Mouse (Mus musculus) forebrain, embryonic 14.5 days (tissue): ENCODE measurements around the gene Ambra1. TPM values are rescaled to one million over a fixed set of nuclear protein-coding genes. Genes with fewer than 3 reads are reported as not detected.

ENCODE experiments used
- ATAC-seq: fragments of 200-750 bp; cut with Nextera tagmentation; 2 replicates; pipeline ENCODE4 v1.8.0; 2017; ENCODE audit warnings: mild to moderate bottlenecking, moderate library complexity
- DNase-seq: peaks from one replicate; pipeline ENCODE4 v3.0.0-alpha.2; 2015; ENCODE audit warnings: low spot score
- H3K27ac ChIP-seq: fragments of 300-500 bp; sonication (generic); 2 replicates; pipeline ENCODE4 v1.5.1; 2014; ENCODE audit warnings: low read depth, mild to moderate bottlenecking, control low read depth, low read length, moderate library complexity
- H3K27me3 ChIP-seq: fragments of 300-500 bp; sonication (generic); replicated peaks from 2 replicates; pipeline ENCODE4 v1.6.1; 2014; ENCODE audit warnings: low read length, control low read depth, mixed read lengths; ENCODE audit not compliant: control insufficient read depth, insufficient read depth
- H3K36me3 ChIP-seq: fragments of 300-500 bp; sonication (generic); 2 replicates; pipeline ENCODE4 v1.6.1; 2014; ENCODE audit warnings: low read length, control low read depth; ENCODE audit not compliant: control insufficient read depth, insufficient read depth
- H3K4me1 ChIP-seq: fragments of 300-500 bp; sonication (generic); 2 replicates; pipeline ENCODE4 v1.6.1; 2014; ENCODE audit warnings: antibody characterized with exemption, low read length, control low read depth; ENCODE audit not compliant: control insufficient read depth, insufficient read depth
- H3K4me2 ChIP-seq: fragments of 300-500 bp; sonication (generic); 2 replicates; pipeline ENCODE4 v1.6.1; 2014; ENCODE audit warnings: mild to moderate bottlenecking, control low read depth, low read length
- H3K4me3 ChIP-seq: fragments of 300-500 bp; sonication (generic); 2 replicates; pipeline ENCODE4 v1.5.1; 2014; ENCODE audit warnings: low read depth, low read length, control low read depth
- H3K9ac ChIP-seq: fragments of 300-500 bp; sonication (generic); 2 replicates; pipeline ENCODE4 v1.6.1; 2014; ENCODE audit warnings: mild to moderate bottlenecking, low read length, control low read depth, moderate library complexity
- H3K9me3 ChIP-seq: fragments of 300-500 bp; sonication (generic); replicated peaks from 2 replicates; pipeline ENCODE4 v1.6.1; 2016; ENCODE audit warnings: low read length, control low read depth, mixed read lengths; ENCODE audit not compliant: control insufficient read depth
- WGBS: fragments of 180-500 bp; shearing (Covaris S2); extraction: QIAGEN DNeasy Blood & Tissue Kit; methylation state at CpG from one replicate; pipeline ENCODE4 v1.1.7; 2014; 5-methylcytosine and 5-hydroxymethylcytosine counted together
- polyA plus RNA-seq: library from polyadenylated mRNA; unstranded; fragments of >200 nt; fragmentation: Nextera tagmentation; extraction: Ambion mirVana; gene quantifications from 2 replicates; pipeline ENCODE4 v1.2.1, GENCODE M21; 2014

The Ambra1 gene
- polyA plus RNA-seq, 1 experiment from 2014 or later = 14.8 TPM

- Histone ChIP-seq H3K9ac (no peak overlapping the region), H3K4me2 (no peak overlapping the region), H3K9me3 (no peaks in the 10 kb centered on the region), H3K36me3 (peaks cover 9% of the 10 kb centered on the region), H3K4me3 (no peak overlapping the region), H3K27me3 (no peaks in the 10 kb centered on the region), H3K4me1 (no peaks in the 10 kb centered on the region), H3K27ac (no peak overlapping the region)
- ATAC-seq (no peak), DNase-seq (no peak)
Observed at GRCm38 (mm10) chr2:91897968-91898367, 168.0 kb downstream of the Ambra1 start.

GRCm38 (mm10) chr2:91899141-91899540 is 169.2 kb downstream of the Ambra1 start:
- no peak for ATAC-seq
- Histone ChIP-seq H3K36me3 (peaks cover 9% of the 10 kb centered on the region), H3K27me3 (no peaks in the 10 kb centered on the region), H3K4me3 (no peak overlapping the region), H3K27ac (no peak overlapping the region), H3K9me3 (no peaks in the 10 kb centered on the region), H3K9ac (no peak overlapping the region), H3K4me1 (peaks cover 3% of the 10 kb centered on the region; the same call in 1 of the 2 replicates), H3K4me2 (no peak overlapping the region)
- DNase-seq = no peak
- 92% methylated on average over 3 of the region's 3 CpGs for whole genome bisulfite sequencing

- Histone ChIP-seq H3K4me3 (no peak overlapping the region), H3K27ac (no peak overlapping the region), H3K4me1 (peaks cover 13% of the 10 kb centered on the region; the same call in 1 of the 2 replicates), H3K9me3 (no peaks in the 10 kb centered on the region), H3K4me2 (no peak overlapping the region), H3K36me3 (peaks cover 10% of the 10 kb centered on the region), H3K9ac (no peak overlapping the region), H3K27me3 (no peaks in the 10 kb centered on the region)
- 93% methylated on average over 8 of the region's 8 CpGs for WGBS
- DNase-seq (no peak), ATAC-seq (no peak)
Observed at GRCm38 (mm10) chr2:91900431-91900830, 170.5 kb downstream of the Ambra1 start.

GRCm38 (mm10) chr2:91902336-91902735 is 172.4 kb downstream of the Ambra1 start:
- Histone ChIP-seq H3K4me3 (no peak overlapping the region), H3K36me3 (peaks cover 21% of the 10 kb centered on the region), H3K4me2 (no peak overlapping the region), H3K27me3 (no peaks in the 10 kb centered on the region), H3K4me1 (peaks cover 13% of the 10 kb centered on the region; the same call in 1 of the 2 replicates), H3K27ac (no peak overlapping the region), H3K9ac (no peak overlapping the region), H3K9me3 (no peaks in the 10 kb centered on the region)
- DNase-seq (no peak), ATAC-seq (no peak)
- WGBS = 74% methylated on average over 5 of the region's 5 CpGs

GRCm38 (mm10) chr2:91903171-91903925 is 173.4 kb downstream of the Ambra1 start:
- Histone ChIP-seq H3K27ac (no peak overlapping the region), H3K9me3 (no peaks in the 10 kb centered on the region), H3K36me3 (peaks cover 23% of the 10 kb centered on the region), H3K4me3 (no peak overlapping the region), H3K4me2 (no peak overlapping the region), H3K9ac (no peak overlapping the region), H3K27me3 (no peaks in the 10 kb centered on the region), H3K4me1 (peaks cover 13% of the 10 kb centered on the region; the same call in 1 of the 2 replicates)
- DNase-seq (no peak), ATAC-seq (no peak)
- 91% methylated on average over 3 of the region's 3 CpGs for WGBS

GRCm38 (mm10) chr2:91904618-91905307 is 174.8 kb downstream of the Ambra1 start:
- ATAC-seq (peak; percentile 94), DNase-seq (peak; percentile 81)
- Histone ChIP-seq H3K36me3 (peaks cover 29% of the 10 kb centered on the region), H3K9me3 (no peaks in the 10 kb centered on the region), H3K27ac (peak overlapping the region; percentile 79), H3K9ac (no peak overlapping the region), H3K4me1 (peaks cover 13% of the 10 kb centered on the region; the same call in 1 of the 2 replicates), H3K4me2 (no peak overlapping the region), H3K27me3 (no peaks in the 10 kb centered on the region), H3K4me3 (no peak overlapping the region)
- WGBS = 36% methylated on average over 5 of the region's 5 CpGs

- no peak for ATAC-seq
- peaks cover 13% of the 10 kb centered on the region; the same call in 1 of the 2 replicates for H3K4me1 ChIP-seq
- DNase-seq = no peak
- H3K9ac ChIP-seq = no peak overlapping the region
- peaks cover 34% of the 10 kb centered on the region for H3K36me3 ChIP-seq
- no peak overlapping the region for H3K27ac ChIP-seq
- H3K9me3 ChIP-seq = no peaks in the 10 kb centered on the region
- H3K4me3 ChIP-seq = no peak overlapping the region
- H3K27me3 ChIP-seq = no peaks in the 10 kb centered on the region
- H3K4me2 ChIP-seq = no peak overlapping the region
- 91% methylated on average over 2 of the region's 2 CpGs for WGBS
Observed at GRCm38 (mm10) chr2:91906141-91906540, 176.2 kb downstream of the Ambra1 start.

- no peaks in the 10 kb centered on the region for H3K9me3 ChIP-seq
- H3K4me1 ChIP-seq = no peaks in the 10 kb centered on the region
- WGBS = 89% methylated on average over 3 of the region's 3 CpGs
- no peaks in the 10 kb centered on the region for H3K27me3 ChIP-seq
- H3K36me3 ChIP-seq = peaks cover 79% of the 10 kb centered on the region
- H3K4me3 ChIP-seq = no peak overlapping the region
- no peak overlapping the region for H3K4me2 ChIP-seq
- DNase-seq = no peak
- H3K27ac ChIP-seq = no peak overlapping the region
- ATAC-seq = no peak
- H3K9ac ChIP-seq = no peak overlapping the region
Observed at GRCm38 (mm10) chr2:91912616-91913015, 182.7 kb downstream of the Ambra1 start.
